Mouse (Mus musculus) kidney, adult 2 months (tissue): Measurements from ENCODE around the gene Tmem56.

Experiments used
- CTCF ChIP-seq: fragments of 200-500 bp; conservative IDR thresholded peaks from 2 replicates; pipeline ENCODE4 v1.5.1; 2011; ENCODE audit warnings: low read depth, mild to moderate bottlenecking, control low read depth, low read length, moderate library complexity, mixed read lengths; ENCODE audit not compliant: insufficient read depth, insufficient read length
- POLR2A ChIP-seq: fragments of 200-500 bp; IDR thresholded peaks from one replicate; pipeline ENCODE4 v1.6.1; 2011; ENCODE audit warnings: low read depth, low read length, control low read depth

- no peak for TF ChIP-seq CTCF
- no peak for TF ChIP-seq POLR2A
Measured at GRCm38 (mm10) chr3:121159566-121159965, 123.3 kb downstream of the Tmem56 start.
